ENCODE assay signal across 8 mouse cellular contexts in genomic region chr1:133363276-133364021, GRCm38 (mm10). TPM values are rescaled to one million over a fixed set of nuclear protein-coding genes. Genes with fewer than 3 reads are reported as not detected.
DNase-seq lines count a peak whose midpoint lies in the region; ATAC-seq and TF ChIP-seq lines count a peak whose summit lies in the region.

Gene Etnk2, plus strand, starts transcription at chr1:133363572.

- peaks cover 4% of the 10 kb centered on the region for H3K4me1 ChIP-seq in ES-Bruce4 (ENCODE audit: control insufficient read depth, insufficient read depth, low read length)
- peaks cover 9% of the 10 kb centered on the region for H3K4me1 ChIP-seq in forebrain, embryonic 16.5 days (replicated peaks; ENCODE audit: control insufficient read depth, insufficient read depth, low read length)
- H3K4me1 ChIP-seq in lung, embryonic 14.5 days (ENCODE audit: insufficient read depth): 0 out of 2 replicates have a peak, but pooled peaks cover 5% of the 10 kb centered on the region

- no peak for TF ChIP-seq CTCF in ES-Bruce4 (IDR thresholded peaks at IDR 0.05; ENCODE audit: low read depth, low read length)
- no peak for TF ChIP-seq CTCF in lung, embryonic 14.5 days (IDR thresholded peaks at IDR 0.05; ENCODE audit: low read depth)

- H3K9ac ChIP-seq in ES-Bruce4 (ENCODE audit: low read depth, poor library complexity, severe bottlenecking): peak within 1 kb of the TSS; percentile 43
- H3K9ac ChIP-seq in forebrain, embryonic 16.5 days (replicated peaks; ENCODE audit: low read depth, low read length): peak within 1 kb of the TSS; percentile 65
- H3K9ac ChIP-seq in lung, embryonic 14.5 days: peak within 1 kb of the TSS; percentile 55

- H3K36me3 ChIP-seq in ES-Bruce4 (ENCODE audit: control insufficient read depth, insufficient read depth, low read length, poor library complexity, severe bottlenecking): no peaks in the 10 kb centered on the region
- no peaks in the 10 kb centered on the region for H3K36me3 ChIP-seq in forebrain, embryonic 16.5 days (ENCODE audit: control insufficient read depth, insufficient read depth)
- no peaks in the 10 kb centered on the region for H3K36me3 ChIP-seq in lung, embryonic 14.5 days (ENCODE audit: insufficient read depth)

- ATAC-seq in forebrain, embryonic 16.5 days: peak; percentile 76
- ATAC-seq in lung, embryonic 14.5 days (ENCODE audit: insufficient read depth): peak; percentile 81

- DNase-seq in c-Kit-positive CD71-positive TER-119-positive erythroid progenitor cells, embryonic 14.5 days (ENCODE audit: low spot score): peak; percentile 29
- peak; percentile 80 for DNase-seq in heart, postnatal 25 days (ENCODE audit: low spot score)
- DNase-seq in layer of hippocampus, adult 8-10 months (ENCODE audit: low spot score in 2 of 2): peak; percentile 60
- DNase-seq in lung, embryonic 14.5 days: peak; percentile 87
- DNase-seq in ovary, postnatal 10 days (ENCODE audit: low spot score): peak; percentile 57
- DNase-seq in thymus, postnatal 36 days: peak; percentile 56 to 63

- no peaks in the 10 kb centered on the region for H3K9me3 ChIP-seq in ES-Bruce4 (replicated peaks; ENCODE audit: control insufficient read depth, insufficient read depth, low read length, poor library complexity, severe bottlenecking)
- no peaks in the 10 kb centered on the region for H3K9me3 ChIP-seq in forebrain, embryonic 16.5 days (ENCODE audit: control insufficient read depth, low read length)
- no peaks in the 10 kb centered on the region for H3K9me3 ChIP-seq in lung, embryonic 14.5 days (ENCODE audit: low read depth, low read length)

- intact Hi-C loops in heart, postnatal 25 days (cut with DNase I): no loop called here

- H3K27me3 ChIP-seq in ES-Bruce4 (ENCODE audit: control insufficient read depth, insufficient read depth, low read length, poor library complexity, severe bottlenecking): no peaks in the 10 kb centered on the region
- H3K27me3 ChIP-seq in forebrain, embryonic 16.5 days (replicated peaks; ENCODE audit: control insufficient read depth, insufficient read depth, low read length): peaks cover 10% of the 10 kb centered on the region; the same call in 1 of the 2 replicates
- peaks cover 15% of the 10 kb centered on the region; the same call in 1 of the 2 replicates for H3K27me3 ChIP-seq in lung, embryonic 14.5 days (ENCODE audit: insufficient read depth, low read length)

- WGBS in forebrain, embryonic 16.5 days: 1% methylated on average over 52 of the region's 52 CpGs
- under 1% methylated on average over 52 of the region's 52 CpGs for WGBS in lung, embryonic 14.5 days

- TF ChIP-seq EP300 in ES-Bruce4 (IDR thresholded peaks at IDR 0.05; ENCODE audit: insufficient read depth, low read depth, low read length): 0 out of 2 replicates have a peak, but pooled peaks have one; percentile 27

- no peak for TF ChIP-seq POLR2A in ES-Bruce4 (IDR thresholded peaks at IDR 0.05; ENCODE audit: insufficient read depth, low read length)

- no peak within 1 kb of the TSS for H3K27ac ChIP-seq in ES-Bruce4 (ENCODE audit: insufficient read depth, low read length)
- no peak within 1 kb of the TSS for H3K27ac ChIP-seq in forebrain, embryonic 16.5 days (ENCODE audit: low read length)
- no peak within 1 kb of the TSS for H3K27ac ChIP-seq in lung, embryonic 14.5 days (ENCODE audit: low read depth)

- peak within 1 kb of the TSS; percentile 92 for H3K4me2 ChIP-seq in forebrain, embryonic 16.5 days (ENCODE audit: low read length)
- H3K4me2 ChIP-seq in lung, embryonic 14.5 days: peak within 1 kb of the TSS; percentile 98

- peak within 1 kb of the TSS; percentile 60 for H3K4me3 ChIP-seq in ES-Bruce4 (ENCODE audit: low read depth, low read length)
- peak within 1 kb of the TSS; percentile 65 for H3K4me3 ChIP-seq in forebrain, embryonic 16.5 days (replicated peaks; ENCODE audit: low read length)
- peak within 1 kb of the TSS; percentile 62 for H3K4me3 ChIP-seq in lung, embryonic 14.5 days (ENCODE audit: low read depth, low read length)

RNA-seq across cellular contexts. Expression of gene Etnk2, which starts in this region (rescaled TPM):
- 3.3 and 3.4 TPM in 2 replicates for polyA plus RNA-seq in ES-Bruce4 (2011; ENCODE audit: insufficient read depth, insufficient read length, low read depth, missing spikeins)
- polyA plus RNA-seq in forebrain, embryonic 16.5 days (2015; fragmentation: Nextera tagmentation; extraction: Ambion mirVana): 4.5 and 9.5 TPM in 2 replicates
- under 1 TPM; 0.45 to 0.57 TPM for total RNA-seq in heart, postnatal 25 days (2021)
- 1 to 10 TPM; 2.0 to 3.3 (median 2.5) TPM for total RNA-seq in layer of hippocampus, adult 8-10 months (2022)
- polyA plus RNA-seq in lung, embryonic 14.5 days (2014; fragmentation: Nextera tagmentation; extraction: Ambion mirVana): 2.8 and 3.7 TPM in 2 replicates

Comparison
In these comparisons a context has a peak if more than half of its experiments do, and no peak if none do; other contexts are left out.
1. Peak in DNase-seq in heart, postnatal 25 days; RNA of the gene not detected or under 1 TPM.
2. DNase-seq: peak in every context shown above with its lines; median percentile 87 in lung, embryonic 14.5 days; 80 in heart, postnatal 25 days; 60 in layer of hippocampus, adult 8-10 months; 60 in thymus, postnatal 36 days; 57 in ovary, postnatal 10 days; 29 in c-Kit-positive CD71-positive TER-119-positive erythroid progenitor cells, embryonic 14.5 days.